Mouse (Mus musculus) cerebellum, adult (tissue): ENCODE data around the gene Olfr356.

ENCODE experiments used
- ATAC-seq: cut with Nextera tagmentation; 2 replicates; pipeline ENCODE4 v1.9.2; 2017; ENCODE audit warnings: mild to moderate bottlenecking, moderate library complexity, mixed read lengths; ENCODE audit not compliant: insufficient number of reproducible peaks, low FRiP score, low TSS enrichment

Gene Olfr356

DNA sequence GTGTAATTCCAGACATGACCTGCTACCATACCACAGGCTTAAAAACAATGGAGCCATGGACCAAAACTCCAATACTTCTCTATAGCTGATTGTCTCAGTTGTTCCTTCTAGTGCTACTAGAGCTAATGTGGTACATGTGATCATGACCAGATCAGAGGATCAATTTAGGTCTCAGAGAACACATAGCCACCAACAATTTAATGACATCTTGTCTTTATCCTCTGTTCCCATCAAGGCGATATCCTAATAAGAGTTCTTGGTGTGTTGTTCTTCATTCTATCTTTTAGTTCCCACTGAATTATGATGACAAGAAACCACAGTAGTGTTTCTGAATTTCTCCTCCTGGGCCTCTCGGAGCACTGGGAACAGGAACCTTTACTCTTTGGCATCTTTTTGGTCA lies at the start of gene Olfr356:
TSS of gene Olfr356 (plus strand) at position 301 of the 400 bp plus-strand sequence.
- no peak for ATAC-seq

DNA sequence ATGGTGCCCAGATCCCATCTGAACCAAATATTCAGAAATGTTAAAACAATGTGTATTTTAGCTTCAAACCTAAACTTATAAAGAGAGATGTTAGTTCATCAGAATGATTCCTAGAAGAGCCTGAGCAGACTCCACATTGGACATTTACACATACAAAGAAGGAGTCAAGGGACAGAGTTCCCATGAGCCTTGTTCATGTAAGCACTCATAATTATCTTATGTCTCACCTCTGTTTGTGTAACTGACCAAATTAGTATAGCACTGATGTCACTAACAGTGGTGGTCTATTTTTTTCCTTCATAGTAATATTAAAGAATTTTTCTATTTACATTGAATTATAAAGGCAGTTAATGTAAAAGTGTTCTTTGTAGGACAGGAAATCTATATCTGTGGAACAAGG lies 44.1 kb upstream of the Olfr356 start, which contains the start of gene Olfr353:
TSS of gene Olfr353 (minus strand) at position 101 of the 400 bp plus-strand sequence.
- no peak for ATAC-seq

DNA sequence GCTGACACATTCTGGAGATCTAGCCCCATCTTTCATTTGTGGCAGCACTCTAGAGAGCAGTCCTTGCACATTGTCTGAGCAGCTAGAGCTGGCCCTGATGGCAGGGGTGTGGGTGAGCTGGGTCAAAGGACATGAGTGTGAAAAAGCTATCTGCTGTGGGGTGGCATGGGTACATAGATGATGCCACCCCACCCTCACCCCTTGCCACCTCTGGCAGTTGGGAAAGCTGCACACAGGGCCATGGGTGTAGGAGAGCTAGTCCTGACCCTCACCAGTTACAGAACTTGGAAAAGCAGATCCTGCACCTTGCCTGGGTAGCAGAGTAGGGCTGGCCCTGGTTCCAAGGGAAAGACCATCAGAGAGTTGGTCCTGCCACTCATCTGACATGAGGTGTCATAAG lies 39.8 kb upstream of the Olfr356 start:
- no peak for ATAC-seq

DNA sequence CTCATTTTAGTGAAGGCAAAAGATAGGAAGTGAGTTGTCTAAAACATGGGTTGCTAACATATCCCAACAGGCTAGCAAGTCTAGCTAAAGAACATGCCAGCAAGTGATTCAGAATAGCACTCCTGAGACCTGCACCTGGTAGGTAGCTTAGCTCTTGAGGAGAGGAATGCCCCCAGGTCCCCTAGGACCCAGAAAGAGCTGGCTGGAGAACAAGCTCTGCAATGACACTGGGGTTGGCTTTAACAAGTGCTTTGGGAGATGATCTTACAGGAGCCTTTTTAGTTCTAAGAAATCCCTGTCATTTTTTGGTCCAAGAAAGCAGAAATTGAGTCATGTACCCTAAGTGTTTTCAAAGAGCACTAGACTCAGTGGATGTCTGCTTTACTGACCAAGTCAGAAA lies 31.5 kb upstream of the Olfr356 start, which contains the start of gene Olfr354:
TSS of gene Olfr354 (plus strand) at position 301 of the 400 bp plus-strand sequence.
- no peak for ATAC-seq

DNA sequence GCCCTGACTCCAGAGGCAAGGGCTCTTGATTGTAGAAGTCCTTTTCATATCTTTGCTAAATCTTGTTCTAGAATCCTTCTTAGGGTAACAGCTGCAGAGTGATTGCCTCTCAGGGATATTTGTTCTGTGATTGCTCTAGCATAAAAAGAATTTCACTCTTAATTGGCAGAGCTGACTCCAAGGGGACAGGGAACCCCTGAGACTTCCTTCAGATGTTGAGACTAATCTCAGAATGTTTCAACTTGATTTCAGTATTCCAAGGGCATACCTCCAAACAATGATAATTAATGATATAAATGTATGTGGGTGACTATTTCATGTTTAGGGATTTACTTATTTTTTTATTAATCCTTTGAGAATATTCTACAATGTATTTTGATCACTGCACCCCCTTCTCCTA lies 8.1 kb upstream of the Olfr356 start, which contains the start of gene Olfr355:
TSS of gene Olfr355 (minus strand) at position 101 of the 400 bp plus-strand sequence.
- ATAC-seq = no peak
